Mouse (Mus musculus) intestine, postnatal 0 days (tissue): ENCODE measurements around the gene Gstt2. TPM values are rescaled to one million over a fixed set of nuclear protein-coding genes. Genes with fewer than 3 reads are reported as not detected.

ENCODE experiments used
- ATAC-seq: fragments of 200-750 bp; cut with Nextera tagmentation; 2 replicates; pipeline ENCODE4 v1.8.0; 2017; ENCODE audit warnings: mild to moderate bottlenecking, moderate TSS enrichment, moderate library complexity
- H3K27ac ChIP-seq: fragments of 300-500 bp; sonication (generic); 2 replicates; pipeline ENCODE4 v1.5.1; 2014; ENCODE audit warnings: mild to moderate bottlenecking, low read depth, low read length, moderate library complexity
- H3K27me3 ChIP-seq: fragments of 300-500 bp; sonication (generic); replicated peaks from 2 replicates; pipeline ENCODE4 v1.6.1; 2014; ENCODE audit warnings: low read length, mixed read lengths; ENCODE audit not compliant: control insufficient read depth, insufficient read depth
- H3K36me3 ChIP-seq: fragments of 300-500 bp; sonication (generic); 2 replicates; pipeline ENCODE4 v1.6.1; 2014; ENCODE audit warnings: mild to moderate bottlenecking, moderate library complexity; ENCODE audit not compliant: control insufficient read depth, insufficient read depth
- H3K4me1 ChIP-seq: fragments of 300-500 bp; sonication (generic); replicated peaks from 2 replicates; pipeline ENCODE4 v1.6.1; 2014; ENCODE audit warnings: antibody characterized with exemption, low read length, mixed read lengths; ENCODE audit not compliant: control insufficient read depth, insufficient read depth
- H3K4me2 ChIP-seq: fragments of 300-500 bp; sonication (generic); replicated peaks from 2 replicates; pipeline ENCODE4 v1.6.1; 2014; ENCODE audit warnings: low read depth, mild to moderate bottlenecking, moderate library complexity
- H3K4me3 ChIP-seq: fragments of 300-500 bp; sonication (generic); 2 replicates; pipeline ENCODE4 v1.5.1; 2014; ENCODE audit warnings: low read depth, low read length
- H3K9ac ChIP-seq: fragments of 300-500 bp; sonication (generic); 2 replicates; pipeline ENCODE4 v1.6.1; 2014; ENCODE audit warnings: mild to moderate bottlenecking, low read depth, low read length
- H3K9me3 ChIP-seq: fragments of 300-500 bp; sonication (generic); 2 replicates; pipeline ENCODE4 v1.6.1; 2016; ENCODE audit warnings: mixed run types; ENCODE audit not compliant: control insufficient read depth
- CTCF ChIP-seq: sonication (generic); IDR thresholded peaks from 2 replicates; pipeline ENCODE4 v1.5.1; 2016; ENCODE audit warnings: low read depth, mild to moderate bottlenecking, control low read depth, antibody characterized with exemption, moderate library complexity
- WGBS: fragments of 180-500 bp; shearing (Covaris S2); extraction: QIAGEN DNeasy Blood & Tissue Kit; methylation state at CpG from one replicate; pipeline ENCODE4 v1.1.7; 2014; 5-methylcytosine and 5-hydroxymethylcytosine counted together
- polyA plus RNA-seq: library from polyadenylated mRNA; unstranded; fragments of >200 nt; fragmentation: Nextera tagmentation; extraction: Ambion mirVana; gene quantifications from 2 replicates; pipeline ENCODE4 v1.2.1, GENCODE M21; 2015

Gene Gstt2
- polyA plus RNA-seq, 1 experiment from 2014 or later = 74.4 TPM

DNA sequence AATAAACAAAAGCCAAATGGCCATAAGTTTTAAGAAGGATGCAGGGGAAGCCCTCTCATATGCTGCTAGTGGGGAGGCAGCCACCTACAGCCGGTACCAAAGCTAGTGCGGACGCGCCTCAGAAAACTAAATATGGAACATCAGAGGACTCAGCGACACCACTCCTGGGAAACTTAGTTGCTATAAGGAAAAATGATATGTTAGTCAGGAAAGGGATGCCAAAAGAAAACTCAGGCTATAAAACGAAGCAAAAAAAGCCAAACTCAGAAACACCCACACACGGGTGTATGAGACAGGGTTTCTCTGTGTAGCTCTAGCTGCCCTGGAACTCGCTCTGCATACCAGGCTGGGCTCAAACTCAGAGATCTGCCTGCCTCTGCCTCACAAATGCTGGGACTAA is 48.9 kb downstream of the Gstt2 start:
- WGBS = 92% methylated on average over 8 of the region's 8 CpGs
- Histone ChIP-seq H3K36me3 (no peaks in the 10 kb centered on the region), H3K4me1 (no peaks in the 10 kb centered on the region), H3K27me3 (no peaks in the 10 kb centered on the region), H3K9ac (no peak overlapping the region), H3K27ac (no peak overlapping the region), H3K4me2 (no peak overlapping the region), H3K9me3 (no peaks in the 10 kb centered on the region), H3K4me3 (no peak overlapping the region)
- TF ChIP-seq CTCF = no peak
- no peak for ATAC-seq

GRCm38 (mm10) chr10:75785442-75785841 is 51.8 kb downstream of the Gstt2 start:
- Histone ChIP-seq H3K4me3 (no peak overlapping the region), H3K36me3 (no peaks in the 10 kb centered on the region), H3K27ac (no peak overlapping the region), H3K4me1 (0 out of 2 replicates have a peak, but pooled peaks cover 2% of the 10 kb centered on the region), H3K9ac (no peak overlapping the region), H3K4me2 (no peak overlapping the region), H3K27me3 (no peaks in the 10 kb centered on the region), H3K9me3 (no peaks in the 10 kb centered on the region)
- no peak for ATAC-seq
- 21% methylated on average over 1 of the region's 1 CpGs for WGBS
- TF ChIP-seq CTCF = no peak

Other genes with a start within 250 kb of the Gstt2 start
- 4.0 and 4.9 TPM in 2 replicates for gene Ggt5, start 248.1 kb downstream of the Gstt2 start, polyA plus RNA-seq
- gene Susd2, start 193.4 kb downstream of the Gstt2 start, polyA plus RNA-seq = 35.1 and 37.2 TPM in 2 replicates
- 14.1 and 15.6 TPM in 2 replicates for gene Cabin1, start 73.1 kb downstream of the Gstt2 start, polyA plus RNA-seq
- gene Ddt, start 64.0 kb downstream of the Gstt2 start, polyA plus RNA-seq = 122 and 129 TPM in 2 replicates
- gene Gm20441, start 56.5 kb downstream of the Gstt2 start, polyA plus RNA-seq = 0.42 and 0.76 TPM in 2 replicates
- 47.7 and 51.5 TPM in 2 replicates for gene Gstt3, start 56.0 kb downstream of the Gstt2 start, polyA plus RNA-seq
- gene Gstt1, start 38.8 kb downstream of the Gstt2 start, polyA plus RNA-seq = 11.6 and 14.4 TPM in 2 replicates
- gene Gstt4, start 14.9 kb downstream of the Gstt2 start, polyA plus RNA-seq = not detected in 2 replicates
- 489 and 529 TPM in 2 replicates for gene Mif, start 22.8 kb upstream of the Gstt2 start, polyA plus RNA-seq
- 2.8 and 3.7 TPM in 2 replicates for gene Derl3, start 56.0 kb upstream of the Gstt2 start, polyA plus RNA-seq
- 54.9 and 58.1 TPM in 2 replicates for gene Smarcb1, start 84.2 kb upstream of the Gstt2 start, polyA plus RNA-seq
- gene Chchd10, start 95.7 kb upstream of the Gstt2 start, polyA plus RNA-seq = 308 and 334 TPM in 2 replicates
- gene Mmp11, start 99.1 kb upstream of the Gstt2 start, polyA plus RNA-seq = 8.7 and 9.2 TPM in 2 replicates
- gene Gm867, start 103.2 kb upstream of the Gstt2 start, polyA plus RNA-seq = not detected in 2 replicates
- gene Vpreb3, start 105.6 kb upstream of the Gstt2 start, polyA plus RNA-seq = 0.43 TPM in 1 of 2 replicates, not detected in the other
- not detected in 2 replicates for gene Gm5134, start 117.1 kb upstream of the Gstt2 start, polyA plus RNA-seq
- 7.4 and 8.9 TPM in 2 replicates for gene Zfp280b, start 195.2 kb upstream of the Gstt2 start, polyA plus RNA-seq